Mouse (Mus musculus) right cerebral cortex, adult 2 months (tissue): ENCODE results near the gene Phf23.
"Not testable (repeated sequence)": the region's sequence is repeated elsewhere in the genome, so short reads cannot be mapped to it uniquely, and the experiment has no call there.

Experiments used
- DNase-seq, 2 experiments: peaks; one replicate each; pipeline ENCODE4 v3.0.0; 2021 to 2022; ENCODE audit warnings: low spot score in 2 of 2

Phf23 gene

GRCm38 (mm10) chr11:69999666-70000065 lies 4.1 kb downstream of the Phf23 start:
- no peak for DNase-seq

- peak; percentile 87 to 90 for DNase-seq
These were observed 4.9 kb downstream of the Phf23 start, which contains the start of gene Dvl2 for GRCm38 (mm10) chr11:70000396-70000898. Dvl2 (plus strand) TSS chr11:70000595.

- DNase-seq: no peak
These were observed 5.6 kb downstream of the Phf23 start for GRCm38 (mm10) chr11:70001159-70001558.

GRCm38 (mm10) chr11:70001865-70002264 lies 6.3 kb downstream of the Phf23 start:
- no peak for DNase-seq

- DNase-seq: no peak
These were observed 6.9 kb downstream of the Phf23 start for GRCm38 (mm10) chr11:70002471-70002870.

GRCm38 (mm10) chr11:70005521-70005920 lies 9.9 kb downstream of the Phf23 start:
- DNase-seq: no peak

GRCm38 (mm10) chr11:70010033-70010432 lies 14.5 kb downstream of the Phf23 start:
- no peak for DNase-seq

- DNase-seq: no peak
These were observed 15.0 kb downstream of the Phf23 start for GRCm38 (mm10) chr11:70010548-70010947.

GRCm38 (mm10) chr11:70010961-70011360 lies 15.4 kb downstream of the Phf23 start:
- DNase-seq: no peak

- no peak for DNase-seq
These were observed 17.4 kb downstream of the Phf23 start for GRCm38 (mm10) chr11:70012931-70013330.

- DNase-seq: no peak
These were observed 17.8 kb downstream of the Phf23 start for GRCm38 (mm10) chr11:70013408-70013807.

- DNase-seq: no peak
These were observed 18.5 kb downstream of the Phf23 start for GRCm38 (mm10) chr11:70014051-70014450.

- peak; percentile 87 to 89 for DNase-seq
These were observed 19.4 kb downstream of the Phf23 start, which contains the start of gene Acadvl for GRCm38 (mm10) chr11:70014880-70015558. Acadvl (minus strand) TSS chr11:70015411.

- DNase-seq: no peak
These were observed 20.1 kb downstream of the Phf23 start for GRCm38 (mm10) chr11:70015677-70016076.

- DNase-seq: not testable (repeated sequence)
These were observed 20.6 kb downstream of the Phf23 start for GRCm38 (mm10) chr11:70016177-70016576.

GRCm38 (mm10) chr11:70016669-70017068 lies 21.1 kb downstream of the Phf23 start, which contains the start of gene Dlg4:
Dlg4 (plus strand) TSS chr11:70016942.
- DNase-seq: no peak

GRCm38 (mm10) chr11:70017199-70017767 lies 21.7 kb downstream of the Phf23 start:
- DNase-seq: no peak

- DNase-seq: peak in 1 of 2 experiments; percentile 73
These were observed 22.8 kb downstream of the Phf23 start for GRCm38 (mm10) chr11:70018131-70018990.

GRCm38 (mm10) chr11:70019495-70020021 lies 24.0 kb downstream of the Phf23 start:
- no peak for DNase-seq

GRCm38 (mm10) chr11:70020022-70020631 lies 24.6 kb downstream of the Phf23 start:
- DNase-seq: peak in 1 of 2 experiments; percentile 56

- DNase-seq: peak; percentile 77 to 78
These were observed 25.2 kb downstream of the Phf23 start for GRCm38 (mm10) chr11:70020731-70021263.
